Mouse (Mus musculus) lung, embryonic 14.5 days (tissue): Measurements from ENCODE around the gene Shisa7. TPM values are rescaled to one million over a fixed set of nuclear protein-coding genes. Genes with fewer than 3 reads are reported as not detected.
"Not testable (repeated sequence)": the region's sequence is repeated elsewhere in the genome, so short reads cannot be mapped to it uniquely, and the experiment has no call there.

ENCODE experiments used
- ATAC-seq: fragments of 200-750 bp; cut with Nextera tagmentation; 2 replicates; pipeline ENCODE4 v1.8.0; 2017; ENCODE audit warnings: mild to moderate bottlenecking, moderate TSS enrichment, moderate library complexity; ENCODE audit not compliant: insufficient read depth
- DNase-seq: peaks from one replicate; pipeline ENCODE4 v3.0.0-alpha.2; 2015
- H3K27ac ChIP-seq: fragments of 300-500 bp; sonication (generic); 2 replicates; pipeline ENCODE4 v1.5.1; 2014; ENCODE audit warnings: low read depth, mild to moderate bottlenecking, moderate library complexity
- H3K27me3 ChIP-seq: fragments of 300-500 bp; sonication (generic); 2 replicates; pipeline ENCODE4 v1.6.1; 2014; ENCODE audit warnings: low read length, control low read depth; ENCODE audit not compliant: insufficient read depth
- H3K36me3 ChIP-seq: fragments of 300-500 bp; sonication (generic); 2 replicates; pipeline ENCODE4 v1.6.1; 2014; ENCODE audit warnings: control low read depth; ENCODE audit not compliant: insufficient read depth
- H3K4me1 ChIP-seq: fragments of 300-500 bp; sonication (generic); 2 replicates; pipeline ENCODE4 v1.6.1; 2014; ENCODE audit warnings: antibody characterized with exemption, control low read depth; ENCODE audit not compliant: insufficient read depth
- H3K4me2 ChIP-seq: fragments of 300-500 bp; sonication (generic); 2 replicates; pipeline ENCODE4 v1.6.1; 2014; ENCODE audit warnings: mild to moderate bottlenecking
- H3K4me3 ChIP-seq: fragments of 300-500 bp; sonication (generic); 2 replicates; pipeline ENCODE4 v1.5.1; 2014; ENCODE audit warnings: low read depth, low read length
- H3K9ac ChIP-seq: fragments of 300-500 bp; sonication (generic); 2 replicates; pipeline ENCODE4 v1.6.1; 2014
- H3K9me3 ChIP-seq: fragments of 300-500 bp; sonication (generic); 2 replicates; pipeline ENCODE4 v1.6.1; 2016; ENCODE audit warnings: low read depth, low read length, control low read depth
- CTCF ChIP-seq: IDR thresholded peaks from 2 replicates; pipeline ENCODE4 v1.5.1; 2016; ENCODE audit warnings: antibody characterized with exemption, low read depth
- WGBS: fragments of 180-500 bp; shearing (Covaris S2); extraction: QIAGEN DNeasy Blood & Tissue Kit; methylation state at CpG from one replicate; pipeline ENCODE4 v1.1.7; 2014; 5-methylcytosine and 5-hydroxymethylcytosine counted together
- polyA plus RNA-seq: library from polyadenylated mRNA; unstranded; fragments of >200 nt; fragmentation: Nextera tagmentation; extraction: Ambion mirVana; gene quantifications from 2 replicates; pipeline ENCODE4 v1.2.1, GENCODE M21; 2014

Shisa7 gene
- polyA plus RNA-seq, 1 experiment from 2014 or later: 1.1 TPM

GRCm38 (mm10) chr7:4866631-4867180, 22.2 kb upstream of the Shisa7 start:
- no peak for TF ChIP-seq CTCF
- ATAC-seq (peak; percentile 1; the same call in 1 of the 2 replicates), DNase-seq (no peak)
- peak overlapping the region; percentile 67; the same call in 1 of the 2 replicates for H3K27ac ChIP-seq
- peak overlapping the region; percentile 51 for H3K4me3 ChIP-seq
- H3K4me1 ChIP-seq: 0 out of 2 replicates have a peak, but pooled peaks cover 3% of the 10 kb centered on the region
- WGBS: 41% methylated on average over 10 of the region's 10 CpGs
- no peaks in the 10 kb centered on the region for H3K9me3 ChIP-seq
- no peaks in the 10 kb centered on the region for H3K36me3 ChIP-seq
- no peaks in the 10 kb centered on the region for H3K27me3 ChIP-seq
- H3K9ac ChIP-seq: peak overlapping the region; percentile 66
- H3K4me2 ChIP-seq: peak overlapping the region; percentile 63

GRCm38 (mm10) chr7:4865579-4866493, 21.3 kb upstream of the Shisa7 start:
- peak overlapping the region; percentile 66 for H3K9ac ChIP-seq

GRCm38 (mm10) chr7:4865090-4865489, 20.6 kb upstream of the Shisa7 start:
- Histone ChIP-seq H3K9ac (no peak overlapping the region), H3K27me3 (no peaks in the 10 kb centered on the region), H3K4me3 (peak overlapping the region; percentile 51), H3K36me3 (no peaks in the 10 kb centered on the region), H3K9me3 (no peaks in the 10 kb centered on the region), H3K27ac (no peak overlapping the region), H3K4me2 (peak overlapping the region; percentile 63), H3K4me1 (0 out of 2 replicates have a peak, but pooled peaks cover 3% of the 10 kb centered on the region)
- ATAC-seq (peak; percentile 22; the same call in 1 of the 2 replicates), DNase-seq (peak; percentile 65)
- 70% methylated on average over 5 of the region's 5 CpGs for WGBS
- TF ChIP-seq CTCF: peak; percentile 49

More at GRCm38 (mm10) chr7:4865579-4866493, 21.3 kb upstream of the Shisa7 start:
- no peaks in the 10 kb centered on the region for H3K27me3 ChIP-seq
- H3K4me1 ChIP-seq: 0 out of 2 replicates have a peak, but pooled peaks cover 3% of the 10 kb centered on the region
- no peaks in the 10 kb centered on the region for H3K36me3 ChIP-seq
- H3K27ac ChIP-seq: peak overlapping the region; percentile 67; the same call in 1 of the 2 replicates
- peak overlapping the region; percentile 51 for H3K4me3 ChIP-seq
- no peak for TF ChIP-seq CTCF
- 4% methylated on average over 40 of the region's 40 CpGs for WGBS
- ATAC-seq (peak; percentile 100), DNase-seq (peak; percentile 99)
- H3K9me3 ChIP-seq: no peaks in the 10 kb centered on the region
- peak overlapping the region; percentile 63 for H3K4me2 ChIP-seq

GRCm38 (mm10) chr7:4864130-4864845, 19.8 kb upstream of the Shisa7 start:
- DNase-seq (no peak), ATAC-seq (no peak)
- Histone ChIP-seq H3K36me3 (no peaks in the 10 kb centered on the region), H3K4me1 (0 out of 2 replicates have a peak, but pooled peaks cover 3% of the 10 kb centered on the region), H3K9ac (no peak overlapping the region), H3K4me3 (no peak overlapping the region), H3K9me3 (no peaks in the 10 kb centered on the region), H3K27ac (0 out of 2 replicates have a peak overlapping the region, but pooled peaks have one; percentile 65), H3K27me3 (no peaks in the 10 kb centered on the region), H3K4me2 (no peak overlapping the region)
- 79% methylated on average over 5 of the region's 5 CpGs for WGBS
- TF ChIP-seq CTCF: no peak

GRCm38 (mm10) chr7:4863541-4864080, 19.1 kb upstream of the Shisa7 start:
- 74% methylated on average over 7 of the region's 7 CpGs for WGBS
- no peak overlapping the region for H3K4me2 ChIP-seq
- H3K36me3 ChIP-seq: no peaks in the 10 kb centered on the region
- no peak overlapping the region for H3K4me3 ChIP-seq
- H3K9me3 ChIP-seq: no peaks in the 10 kb centered on the region
- H3K27ac ChIP-seq: peak overlapping the region; percentile 65; the same call in 1 of the 2 replicates
- DNase-seq (no peak), ATAC-seq (no peak)
- no peak for TF ChIP-seq CTCF
- H3K9ac ChIP-seq: no peak overlapping the region
- H3K27me3 ChIP-seq: no peaks in the 10 kb centered on the region
- H3K4me1 ChIP-seq: 0 out of 2 replicates have a peak, but pooled peaks cover 3% of the 10 kb centered on the region

GRCm38 (mm10) chr7:4863041-4863440, 18.5 kb upstream of the Shisa7 start:
- ATAC-seq (no peak), DNase-seq (peak; percentile 89)
- H3K9ac ChIP-seq: no peak overlapping the region
- no peaks in the 10 kb centered on the region for H3K9me3 ChIP-seq
- peak overlapping the region; percentile 65; the same call in 1 of the 2 replicates for H3K27ac ChIP-seq
- H3K4me1 ChIP-seq: 0 out of 2 replicates have a peak, but pooled peaks cover 3% of the 10 kb centered on the region
- WGBS: 28% methylated on average over 1 of the region's 1 CpGs
- no peak for TF ChIP-seq CTCF
- no peaks in the 10 kb centered on the region for H3K27me3 ChIP-seq
- H3K4me2 ChIP-seq: no peak overlapping the region
- no peak overlapping the region for H3K4me3 ChIP-seq
- H3K36me3 ChIP-seq: no peaks in the 10 kb centered on the region

- H3K4me1 ChIP-seq, H3K27ac ChIP-seq, H3K36me3 ChIP-seq, H3K4me3 ChIP-seq, ATAC-seq, H3K9ac ChIP-seq, DNase-seq, H3K4me2 ChIP-seq, H3K9me3 ChIP-seq, H3K27me3 ChIP-seq: not testable (repeated sequence)
- WGBS: 77% methylated on average over 3 of the region's 3 CpGs
Observed at GRCm38 (mm10) chr7:4860926-4861325, 16.4 kb upstream of the Shisa7 start.
